Mouse (Mus musculus) limb, embryonic 13.5 days (tissue): Measurements from ENCODE around the gene Qrich2. TPM values are rescaled to one million over a fixed set of nuclear protein-coding genes. Genes with fewer than 3 reads are reported as not detected.

Experiments
- ATAC-seq: fragments of 200-750 bp; cut with Nextera tagmentation; 2 replicates; pipeline ENCODE4 v1.8.0; 2017; ENCODE audit warnings: low read depth, moderate number of reproducible peaks, moderate TSS enrichment; ENCODE audit not compliant: low FRiP score
- H3K27ac ChIP-seq: fragments of 300-500 bp; sonication (generic); 2 replicates; pipeline ENCODE4 v1.5.1; 2015; ENCODE audit warnings: inconsistent platforms, mild to moderate bottlenecking, moderate library complexity
- H3K27me3 ChIP-seq: fragments of 300-500 bp; sonication (generic); 2 replicates; pipeline ENCODE4 v1.6.1; 2015; ENCODE audit warnings: mild to moderate bottlenecking, inconsistent platforms
- H3K36me3 ChIP-seq: fragments of 300-500 bp; sonication (generic); 2 replicates; pipeline ENCODE4 v1.6.1; 2015; ENCODE audit warnings: inconsistent platforms, mild to moderate bottlenecking, moderate library complexity
- H3K4me1 ChIP-seq: fragments of 300-500 bp; sonication (generic); 2 replicates; pipeline ENCODE4 v1.6.1; 2015; ENCODE audit warnings: inconsistent platforms
- H3K4me2 ChIP-seq: fragments of 300-500 bp; sonication (generic); replicated peaks from 2 replicates; pipeline ENCODE4 v1.6.1; 2015; ENCODE audit warnings: inconsistent platforms, mild to moderate bottlenecking, moderate library complexity
- H3K4me3 ChIP-seq: fragments of 300-500 bp; sonication (generic); 2 replicates; pipeline ENCODE4 v1.5.1; 2015; ENCODE audit warnings: moderate library complexity, mild to moderate bottlenecking, inconsistent platforms
- H3K9ac ChIP-seq: fragments of 300-500 bp; sonication (generic); 2 replicates; pipeline ENCODE4 v1.6.1; 2015; ENCODE audit warnings: mild to moderate bottlenecking, inconsistent platforms
- H3K9me3 ChIP-seq: fragments of 300-500 bp; sonication (generic); 2 replicates; pipeline ENCODE4 v1.6.1; 2016; ENCODE audit warnings: inconsistent platforms
- WGBS: fragments of 180-500 bp; shearing (Covaris S2); methylation state at CpG from one replicate; pipeline ENCODE4 v1.1.7; 2015; 5-methylcytosine and 5-hydroxymethylcytosine counted together
- polyA plus RNA-seq: library from polyadenylated mRNA; unstranded; fragments of >200 nt; fragmentation: Nextera tagmentation; extraction: Ambion mirVana; gene quantifications from 2 replicates; pipeline ENCODE4 v1.2.1, GENCODE M21; 2015

The Qrich2 gene
- polyA plus RNA-seq, 1 experiment from 2014 or later, result 0.24 TPM

GRCm38 (mm10) chr11:116440408-116441068, 25.5 kb downstream of the Qrich2 start:
- H3K4me3 ChIP-seq, result no peak overlapping the region
- WGBS, result 68% methylated on average over 7 of the region's 7 CpGs
- no peaks in the 10 kb centered on the region for H3K9me3 ChIP-seq
- peak overlapping the region; percentile 48; the same call in 1 of the 2 replicates for H3K27ac ChIP-seq
- no peak for ATAC-seq
- no peaks in the 10 kb centered on the region for H3K27me3 ChIP-seq
- H3K9ac ChIP-seq, result no peak overlapping the region
- H3K4me2 ChIP-seq, result no peak overlapping the region
- peaks cover 33% of the 10 kb centered on the region for H3K4me1 ChIP-seq
- peaks cover 34% of the 10 kb centered on the region for H3K36me3 ChIP-seq

- H3K27ac ChIP-seq, result no peak overlapping the region
- no peaks in the 10 kb centered on the region for H3K9me3 ChIP-seq
- WGBS, result 76% methylated on average over 19 of the region's 19 CpGs
- peaks cover 36% of the 10 kb centered on the region for H3K4me1 ChIP-seq
- peaks cover 34% of the 10 kb centered on the region for H3K36me3 ChIP-seq
- H3K9ac ChIP-seq, result 0 out of 2 replicates have a peak overlapping the region, but pooled peaks have one; percentile 19
- H3K4me2 ChIP-seq, result no peak overlapping the region
- H3K4me3 ChIP-seq, result no peak overlapping the region
- no peaks in the 10 kb centered on the region for H3K27me3 ChIP-seq
- no peak for ATAC-seq
Observed at GRCm38 (mm10) chr11:116439269-116440240, 26.5 kb downstream of the Qrich2 start.

GRCm38 (mm10) chr11:116437541-116437940, 28.5 kb downstream of the Qrich2 start:
- Histone ChIP-seq H3K27me3 (no peaks in the 10 kb centered on the region), H3K9me3 (no peaks in the 10 kb centered on the region), H3K36me3 (peaks cover 34% of the 10 kb centered on the region), H3K9ac (0 out of 2 replicates have a peak overlapping the region, but pooled peaks have one; percentile 19), H3K4me1 (peaks cover 29% of the 10 kb centered on the region), H3K4me3 (no peak overlapping the region), H3K27ac (no peak overlapping the region), H3K4me2 (no peak overlapping the region)
- ATAC-seq, result no peak
- 80% methylated on average over 11 of the region's 11 CpGs for WGBS

GRCm38 (mm10) chr11:116436725-116437331, 29.2 kb downstream of the Qrich2 start:
- Histone ChIP-seq H3K27me3 (no peaks in the 10 kb centered on the region), H3K4me2 (peak overlapping the region; percentile 86), H3K9me3 (no peaks in the 10 kb centered on the region), H3K4me1 (peaks cover 29% of the 10 kb centered on the region), H3K4me3 (peak overlapping the region; percentile 90; the same call in 1 of the 2 replicates), H3K27ac (peak overlapping the region; percentile 7; the same call in 1 of the 2 replicates), H3K36me3 (peaks cover 34% of the 10 kb centered on the region), H3K9ac (0 out of 2 replicates have a peak overlapping the region, but pooled peaks have one; percentile 19)
- ATAC-seq, result no peak
- WGBS, result 65% methylated on average over 4 of the region's 4 CpGs

GRCm38 (mm10) chr11:116435992-116436724, 29.9 kb downstream of the Qrich2 start:
- 64% methylated on average over 5 of the region's 5 CpGs for WGBS
- peak overlapping the region; percentile 28; the same call in 1 of the 2 replicates for H3K27ac ChIP-seq
- H3K4me2 ChIP-seq, result peak overlapping the region; percentile 86
- H3K9me3 ChIP-seq, result no peaks in the 10 kb centered on the region
- peaks cover 34% of the 10 kb centered on the region for H3K36me3 ChIP-seq
- H3K4me3 ChIP-seq, result peak overlapping the region; percentile 90
- H3K9ac ChIP-seq, result peak overlapping the region; percentile 53
- H3K4me1 ChIP-seq, result peaks cover 31% of the 10 kb centered on the region
- no peaks in the 10 kb centered on the region for H3K27me3 ChIP-seq
- no peak for ATAC-seq

GRCm38 (mm10) chr11:116434967-116435752, 30.9 kb downstream of the Qrich2 start:
- 49% methylated on average over 12 of the region's 12 CpGs for WGBS
- no peaks in the 10 kb centered on the region for H3K27me3 ChIP-seq

GRCm38 (mm10) chr11:116434287-116434966, 31.6 kb downstream of the Qrich2 start:
- whole genome bisulfite sequencing, result under 1% methylated on average over 38 of the region's 67 CpGs
- peak; percentile 34 for ATAC-seq

More at GRCm38 (mm10) chr11:116434967-116435752, 30.9 kb downstream of the Qrich2 start:
- Histone ChIP-seq H3K36me3 (peaks cover 30% of the 10 kb centered on the region), H3K4me2 (peak overlapping the region; percentile 86), H3K4me3 (peak overlapping the region; percentile 90), H3K9me3 (no peaks in the 10 kb centered on the region), H3K9ac (peak overlapping the region; percentile 86), H3K4me1 (peaks cover 31% of the 10 kb centered on the region), H3K27ac (peak overlapping the region; percentile 87)
- no peak for ATAC-seq

GRCm38 (mm10) chr11:116433356-116434286, 32.4 kb downstream of the Qrich2 start, which contains the start of gene Ubald2:
Gene Ubald2 (plus strand): TSS chr11:116434094.
- WGBS, result 1% methylated on average over 46 of the region's 66 CpGs
- H3K9me3 ChIP-seq, result no peaks in the 10 kb centered on the region
- no peaks in the 10 kb centered on the region for H3K27me3 ChIP-seq
- H3K4me1 ChIP-seq, result peaks cover 31% of the 10 kb centered on the region
- H3K36me3 ChIP-seq, result peaks cover 20% of the 10 kb centered on the region
- H3K4me2 ChIP-seq, result peak within 1 kb of the TSS; percentile 86
- H3K4me3 ChIP-seq, result peak within 1 kb of the TSS; percentile 90
- peak; percentile 99 for ATAC-seq
- H3K9ac ChIP-seq, result peak within 1 kb of the TSS; percentile 86
- peak within 1 kb of the TSS; percentile 87 for H3K27ac ChIP-seq

More at GRCm38 (mm10) chr11:116434287-116434966, 31.6 kb downstream of the Qrich2 start:
- Histone ChIP-seq H3K4me1 (peaks cover 31% of the 10 kb centered on the region), H3K9me3 (no peaks in the 10 kb centered on the region), H3K9ac (peak overlapping the region; percentile 86), H3K36me3 (peaks cover 27% of the 10 kb centered on the region), H3K27me3 (no peaks in the 10 kb centered on the region), H3K4me3 (peak overlapping the region; percentile 90), H3K4me2 (peak overlapping the region; percentile 86), H3K27ac (peak overlapping the region; percentile 87)

- Histone ChIP-seq H3K9ac (no peak overlapping the region), H3K4me1 (peaks cover 31% of the 10 kb centered on the region), H3K36me3 (peaks cover 19% of the 10 kb centered on the region), H3K27ac (peak overlapping the region; percentile 28; the same call in 1 of the 2 replicates), H3K4me2 (peak overlapping the region; percentile 47; the same call in 1 of the 2 replicates), H3K27me3 (no peaks in the 10 kb centered on the region), H3K4me3 (no peak overlapping the region), H3K9me3 (no peaks in the 10 kb centered on the region)
- WGBS, result 62% methylated on average over 8 of the region's 8 CpGs
- no peak for ATAC-seq
Observed at GRCm38 (mm10) chr11:116432593-116433355, 33.3 kb downstream of the Qrich2 start.
